Mouse (Mus musculus): ENCODE data around the gene Ankrd54.

Ankrd54 gene

GRCm38 (mm10) chr15:79062376-79063159 lies at the start of gene Ankrd54:
Gene Ankrd54 (minus strand): TSS chr15:79062893.
- DNase-seq, result peak; percentile 99

DNA sequence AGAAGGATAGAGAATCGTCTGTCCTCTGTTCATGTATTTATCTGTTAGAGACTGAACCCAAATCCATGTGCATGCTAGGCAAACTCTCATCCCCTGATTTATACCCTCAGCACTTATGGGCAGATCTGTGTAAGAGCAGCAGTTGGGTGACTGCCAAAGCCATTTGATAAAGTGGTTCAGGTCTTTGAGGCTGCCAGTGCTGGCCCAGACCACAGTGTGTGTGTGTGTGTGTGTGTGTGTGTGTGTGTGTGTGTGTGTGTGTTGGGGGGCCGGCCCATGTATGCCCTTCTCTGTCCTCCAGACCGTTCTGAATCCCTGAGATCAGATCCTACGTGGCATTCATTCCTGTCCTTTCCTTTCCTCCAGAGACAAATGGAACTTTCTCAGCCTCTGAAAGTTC lies 49.1 kb upstream of the Ankrd54 start:
- DNase-seq, result peak; percentile 46

DNA sequence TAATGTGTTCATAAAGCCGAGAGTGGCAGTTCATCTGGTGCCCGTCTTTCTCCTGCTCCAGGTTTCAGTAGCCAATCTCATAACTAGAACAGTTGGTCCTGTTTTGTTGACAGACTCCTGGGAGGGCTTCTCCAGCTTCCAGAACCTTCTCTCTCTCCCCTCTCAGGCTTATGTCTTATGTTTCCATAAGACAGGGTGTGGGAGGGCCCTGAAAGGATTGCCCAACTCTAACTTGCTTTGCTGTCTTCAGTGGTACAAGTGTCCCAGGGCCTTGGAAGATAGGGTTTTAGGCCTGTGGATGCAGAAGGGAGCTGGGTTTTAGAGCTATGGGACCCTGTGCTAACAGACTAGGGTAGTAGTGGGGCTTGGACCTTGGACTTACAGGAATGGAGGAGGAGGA lies 47.8 kb upstream of the Ankrd54 start:
- DNase-seq, result no peak

GRCm38 (mm10) chr15:79110031-79110430 lies 47.3 kb upstream of the Ankrd54 start:
- DNase-seq, result no peak

DNA sequence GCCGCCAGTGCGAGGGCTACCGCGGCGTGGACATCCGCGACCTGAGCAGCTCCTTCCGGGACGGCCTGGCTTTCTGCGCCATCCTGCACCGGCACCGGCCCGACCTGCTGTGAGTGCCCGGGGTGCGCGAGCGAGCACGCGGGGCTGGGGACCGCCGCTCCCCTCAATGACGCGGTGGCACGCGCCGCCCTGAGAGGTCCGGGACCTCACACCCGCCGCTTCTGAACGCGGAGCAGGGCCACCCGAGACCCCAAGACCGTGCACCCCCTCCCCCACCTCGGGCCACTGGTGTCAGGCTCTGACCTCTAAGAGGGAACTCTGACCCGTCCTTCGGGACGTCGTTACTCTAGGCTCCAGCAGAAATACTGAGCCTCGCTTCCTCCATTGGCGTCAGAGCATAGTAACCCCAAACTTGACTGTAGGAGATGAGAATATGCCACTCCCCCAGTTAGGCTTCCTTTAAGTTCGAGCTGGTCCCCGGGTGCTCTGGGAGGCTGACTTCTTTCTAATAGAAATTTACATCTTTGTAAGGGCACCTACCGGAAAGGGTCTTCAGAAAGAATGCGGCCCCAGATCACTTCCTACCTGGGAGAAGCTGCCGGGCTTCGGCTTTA lies 46.7 kb upstream of the Ankrd54 start:
- peak; percentile 45 for DNase-seq

DNA sequence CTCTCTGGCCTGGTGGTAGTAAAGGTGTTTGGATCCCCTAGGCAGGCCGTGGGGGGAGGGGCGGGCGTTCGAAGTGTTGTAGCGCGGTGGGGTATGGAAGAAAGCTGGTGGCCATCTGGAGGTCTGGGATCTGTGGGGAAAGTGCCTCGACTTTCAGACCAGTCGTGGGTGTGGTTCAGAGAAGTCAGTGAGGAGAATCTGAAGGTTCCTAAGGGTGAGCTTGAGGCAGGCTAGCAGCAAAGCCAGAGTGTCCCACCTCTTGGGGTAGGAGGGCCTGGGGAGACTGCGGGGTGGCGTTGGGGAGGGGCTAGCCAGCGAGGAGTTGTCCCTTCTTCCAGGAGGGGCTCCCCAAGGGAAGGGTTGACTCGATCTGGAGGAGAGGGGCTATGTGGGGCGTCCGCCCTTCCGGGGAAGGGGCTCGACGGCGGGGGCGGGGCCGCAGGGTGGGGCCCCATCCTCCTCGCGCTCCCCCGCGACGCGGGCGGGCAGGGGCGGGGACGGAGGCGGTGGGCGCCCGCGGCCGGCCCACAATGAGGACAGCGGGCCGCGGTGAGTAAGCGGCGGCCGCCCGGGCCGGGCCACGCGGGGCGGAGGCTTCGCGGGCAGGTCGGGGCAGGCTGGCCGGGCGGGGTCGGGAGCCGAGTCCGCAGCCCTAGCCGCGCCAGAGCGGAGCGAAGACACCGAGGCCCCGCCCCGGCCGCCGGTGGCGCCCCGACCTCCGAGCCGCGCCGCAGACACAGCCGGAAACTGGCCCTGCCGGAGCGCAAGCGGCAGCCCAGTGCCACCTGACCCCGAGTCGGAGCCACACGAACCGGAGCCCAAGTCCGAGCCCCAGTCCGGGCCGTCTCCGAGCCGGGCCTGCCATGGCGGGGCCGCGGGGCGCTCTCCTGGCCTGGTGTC lies 46.0 kb upstream of the Ankrd54 start, which contains the start of gene Micall1:
Micall1 (plus strand) TSS at position 478 of the 900 bp plus-strand sequence.
- DNase-seq, result peak; percentile 78

GRCm38 (mm10) chr15:79107966-79108365 lies 45.3 kb upstream of the Ankrd54 start:
- DNase-seq, result no peak

DNA sequence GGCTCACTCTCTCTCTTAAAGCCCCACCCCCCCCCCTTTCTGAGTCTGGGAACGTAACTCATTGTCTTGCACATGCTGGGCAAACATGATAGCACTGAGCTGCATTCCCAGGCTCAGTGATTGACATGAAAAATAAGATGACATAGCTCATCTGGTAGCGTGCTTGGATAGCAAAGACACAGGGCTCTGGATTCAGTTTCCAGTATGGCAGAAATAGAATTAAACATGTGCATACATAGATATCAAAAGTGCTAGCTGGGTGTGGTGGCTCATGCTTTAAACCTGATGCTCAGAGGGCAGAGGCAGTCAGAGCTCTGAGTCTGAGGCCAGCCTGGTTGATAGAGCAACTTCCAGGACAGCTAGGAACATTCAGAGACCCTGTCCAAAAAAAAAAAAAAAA lies 43.1 kb upstream of the Ankrd54 start:
- DNase-seq, result no peak

DNA sequence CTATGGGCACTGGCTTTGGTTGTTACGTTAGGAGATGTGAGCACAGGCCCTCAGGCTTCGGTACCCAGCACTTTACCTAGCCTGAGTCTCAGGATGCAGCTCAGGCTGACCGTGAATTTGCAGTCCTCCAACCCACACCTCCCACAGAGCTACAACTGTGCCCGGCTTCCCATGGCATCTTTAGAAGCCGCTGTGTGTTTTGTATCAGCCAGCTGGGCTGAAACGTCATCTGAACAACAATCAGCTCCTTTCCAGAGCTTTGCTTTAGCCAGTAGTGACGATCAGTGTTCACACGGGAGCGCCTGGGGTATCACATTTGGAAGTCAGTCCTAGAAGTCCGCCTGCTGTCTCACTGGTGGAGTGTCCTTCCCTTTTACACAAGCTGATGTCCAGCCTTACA lies 40.6 kb upstream of the Ankrd54 start:
- no peak for DNase-seq

- DNase-seq, result no peak
These were observed 38.8 kb upstream of the Ankrd54 start for GRCm38 (mm10) chr15:79101531-79101930.

DNA sequence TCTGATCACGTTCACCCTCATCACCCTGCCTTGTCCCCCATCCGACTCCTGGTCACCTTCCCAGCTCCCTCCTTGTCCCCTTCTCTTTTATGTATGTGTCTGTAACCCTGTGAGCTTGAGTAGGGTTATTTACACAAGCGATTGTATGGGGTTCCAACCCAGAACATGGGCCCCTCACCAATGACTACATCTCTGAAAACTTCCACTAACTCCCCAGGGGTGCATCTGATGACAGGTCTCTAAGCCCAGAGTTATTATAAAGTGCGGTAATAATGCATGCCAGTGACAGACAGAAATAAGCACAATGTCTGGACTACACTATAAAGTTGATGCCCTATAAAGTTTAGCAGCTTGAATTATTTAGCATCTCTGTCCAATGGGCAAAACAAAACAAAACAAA lies 37.7 kb upstream of the Ankrd54 start:
- DNase-seq, result no peak

GRCm38 (mm10) chr15:79099456-79099855 lies 36.8 kb upstream of the Ankrd54 start:
- DNase-seq, result peak; percentile 57

DNA sequence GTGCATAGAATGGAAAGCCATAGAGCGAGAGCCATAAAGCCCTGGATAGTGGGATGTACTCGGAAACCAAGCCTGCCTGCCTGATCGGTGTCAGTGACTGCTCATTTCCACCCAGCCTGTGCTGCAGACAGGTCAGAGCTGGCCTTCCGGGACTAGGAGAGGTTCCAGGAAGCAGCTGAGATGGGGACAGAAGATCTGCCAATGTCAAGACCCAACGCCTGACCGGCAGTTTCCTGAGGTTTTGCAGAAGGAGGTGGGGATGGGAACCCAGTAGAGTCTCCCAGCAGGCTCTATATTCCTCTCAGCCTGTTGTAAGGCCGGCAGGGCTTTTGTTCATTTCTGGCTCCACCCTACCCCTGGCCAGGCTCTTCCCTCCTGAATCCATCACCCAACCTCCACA lies 36.2 kb upstream of the Ankrd54 start:
- peak; percentile 67 for DNase-seq

GRCm38 (mm10) chr15:79098220-79098619 lies 35.5 kb upstream of the Ankrd54 start:
- DNase-seq, result no peak

DNA sequence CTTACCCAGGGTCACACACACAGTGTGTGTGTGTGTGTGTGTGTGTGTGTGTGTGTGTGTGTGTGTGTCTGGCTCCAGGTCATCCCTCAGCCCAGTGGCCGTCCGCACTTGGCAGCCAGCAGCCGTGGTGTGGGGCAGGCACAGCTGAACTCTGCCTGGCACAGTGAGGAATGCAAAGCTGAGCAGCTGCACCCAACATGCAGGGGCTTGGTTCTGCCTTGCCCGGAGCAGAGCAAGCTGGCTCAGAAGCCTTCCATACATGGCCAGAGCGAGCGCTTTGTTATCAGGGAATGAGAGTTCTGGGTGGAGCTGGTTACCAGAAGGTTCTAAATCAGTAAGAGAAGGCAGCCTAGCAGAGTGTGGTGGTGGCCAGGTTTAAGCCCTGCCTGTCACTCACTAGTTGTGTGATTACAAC lies 34.9 kb upstream of the Ankrd54 start:
- DNase-seq, result peak; percentile 71

DNA sequence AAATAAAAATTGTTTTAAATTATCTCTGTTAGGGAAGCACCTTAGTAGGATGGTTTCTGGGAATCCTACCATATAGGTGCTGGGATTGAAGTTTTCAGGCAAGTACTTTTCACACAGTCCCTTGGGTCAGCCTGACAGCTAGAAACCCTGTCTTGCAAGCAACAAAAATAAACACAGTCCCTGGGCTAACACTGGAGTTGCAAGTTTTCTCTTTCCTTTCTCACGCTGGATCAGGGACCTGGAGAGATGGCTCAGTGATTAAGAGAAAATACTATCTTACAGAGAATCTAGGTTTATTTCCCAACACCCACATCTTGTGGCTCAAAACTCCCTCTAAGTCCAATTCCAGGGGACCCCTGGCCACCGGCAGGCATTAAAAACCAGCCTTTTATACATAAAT lies 34.4 kb upstream of the Ankrd54 start:
- no peak for DNase-seq

- DNase-seq, result peak; percentile 42
These were observed 33.9 kb upstream of the Ankrd54 start for GRCm38 (mm10) chr15:79096556-79096955.

GRCm38 (mm10) chr15:79095483-79095882 lies 32.8 kb upstream of the Ankrd54 start:
- DNase-seq, result no peak

GRCm38 (mm10) chr15:79093083-79093839 lies 30.6 kb upstream of the Ankrd54 start:
- peak; percentile 67 for DNase-seq

DNA sequence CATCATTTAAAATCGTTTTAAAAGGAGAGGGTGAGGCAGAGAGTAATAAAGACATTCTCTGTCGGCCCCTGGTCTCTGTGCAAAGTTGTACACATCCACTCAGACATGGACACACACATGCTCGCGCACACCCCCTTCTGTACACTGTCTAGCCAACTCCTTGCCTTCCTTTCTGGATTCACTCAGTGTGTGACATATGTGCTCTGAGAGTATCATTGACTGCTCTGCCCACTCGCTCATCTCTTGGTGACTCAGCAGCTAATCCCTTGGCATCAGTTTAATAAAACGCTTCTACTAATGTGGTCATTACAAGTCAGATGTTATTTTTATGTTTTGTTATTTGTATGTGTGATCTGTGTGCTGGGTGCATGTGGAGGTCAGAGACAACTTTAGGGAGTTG lies 29.6 kb upstream of the Ankrd54 start:
- DNase-seq, result no peak

GRCm38 (mm10) chr15:79079567-79079966 lies 16.9 kb upstream of the Ankrd54 start:
- no peak for DNase-seq

- no peak for DNase-seq
These were observed 13.1 kb upstream of the Ankrd54 start for GRCm38 (mm10) chr15:79075658-79076365.
